Mouse (Mus musculus): ENCODE measurements around the gene Eogt. TPM values are rescaled to one million over a fixed set of nuclear protein-coding genes. Genes with fewer than 3 reads are reported as not detected.

The Eogt gene
- 12.9 TPM for polyA plus RNA-seq (2017; shearing (Covaris generic))

GRCm38 (mm10) chr6:97148383-97149251 is at the start of gene Eogt:
Gene Eogt, minus strand, starts transcription at chr6:97149182.

DNA sequence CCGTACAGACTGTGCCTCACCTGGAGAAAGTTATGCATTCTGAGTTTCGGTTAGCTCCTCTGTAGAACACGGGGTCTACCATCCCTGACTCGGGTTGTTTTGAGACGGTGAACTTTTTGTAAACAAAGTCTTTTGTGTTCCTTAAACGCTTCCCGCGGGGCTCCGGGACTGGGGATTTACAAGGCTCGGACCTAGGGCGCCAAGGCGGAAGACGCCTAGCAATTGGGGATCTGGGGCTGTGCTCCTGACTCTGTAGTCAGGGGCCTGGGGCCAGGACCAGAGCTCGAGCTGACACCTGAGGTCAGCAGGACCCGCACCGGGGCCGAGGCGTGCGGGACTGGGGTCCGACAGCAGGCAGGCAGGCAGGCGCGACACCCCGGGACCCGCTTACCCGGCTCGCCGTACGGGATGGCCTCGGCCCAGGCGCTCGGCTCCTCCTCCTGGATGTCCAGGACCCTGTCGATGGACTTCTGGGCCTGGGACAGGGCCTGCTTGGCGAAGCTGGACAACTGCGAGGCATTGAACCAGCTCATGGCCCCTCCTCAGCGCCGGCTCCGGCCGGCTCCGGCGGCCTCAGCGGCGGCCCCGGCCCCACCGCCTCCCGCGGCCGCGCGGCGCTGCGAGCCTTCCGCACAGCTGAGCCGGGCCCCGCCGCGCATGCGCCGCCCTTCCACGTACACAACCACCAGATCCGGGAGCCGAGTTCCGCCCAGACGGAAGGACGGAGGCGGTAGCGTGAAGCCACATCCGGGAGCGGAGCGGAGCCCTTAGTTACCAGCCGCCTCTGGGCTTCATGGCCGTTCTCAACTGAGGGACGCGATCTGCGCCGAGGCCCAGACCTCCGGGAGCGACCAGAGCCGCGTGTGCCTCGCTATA is 29.7 kb upstream of the Eogt start, which contains the start of gene Tmf1:
TSS of gene Tmf1 (minus strand) at position 632 of the 876 bp plus-strand sequence.

GRCm38 (mm10) chr6:97060074-97060681 is 88.8 kb downstream of the Eogt start, which contains the start of gene Fam19a4:
Gene Fam19a4, minus strand, starts transcription at chr6:97060413.

Other genes with a start within 250 kb of the Eogt start
- not detected for gene Fam19a4, start 88.8 kb downstream of the Eogt start, polyA plus RNA-seq (2017; shearing (Covaris generic))
- 35.7 TPM for gene Tmf1, start 29.9 kb upstream of the Eogt start, polyA plus RNA-seq (2017; shearing (Covaris generic))
- 46.3 TPM for gene Uba3, start 56.5 kb upstream of the Eogt start, polyA plus RNA-seq (2017; shearing (Covaris generic))
- 217 TPM for gene Arl6ip5, start 61.5 kb upstream of the Eogt start, polyA plus RNA-seq (2017; shearing (Covaris generic))
- not detected for gene Lmod3, start 103.6 kb upstream of the Eogt start, polyA plus RNA-seq (2017; shearing (Covaris generic))

All from CD4-positive, CD25-positive, alpha-beta regulatory T cell (primary cell).